Mouse (Mus musculus) CH12.LX (cell line): ENCODE results near the gene Wbp1l. TPM values are rescaled to one million over a fixed set of nuclear protein-coding genes. Genes with fewer than 3 reads are reported as not detected.

Source experiments
- DNase-seq: peaks from one replicate; pipeline ENCODE4 v3.0.0-alpha.2; 2013; ENCODE audit errors: extremely low read depth
- H3K27ac ChIP-seq: 2 replicates; pipeline ENCODE4 v1.5.1; 2012; ENCODE audit warnings: low read depth, mild to moderate bottlenecking, control low read depth, moderate library complexity; ENCODE audit not compliant: insufficient read depth
- H3K27me3 ChIP-seq: replicated peaks from 2 replicates; pipeline ENCODE3; 2012; ENCODE audit warnings: inconsistent platforms
- H3K36me3 ChIP-seq, 2 experiments: replicated peaks in 1 of 2; 2 replicates each; pipeline versions ENCODE3 to v1.6.1; 2012; ENCODE audit warnings: inconsistent platforms in 1 of 2, low read length in 1 of 2, mild to moderate bottlenecking in 1 of 2, mixed read lengths in 1 of 2, moderate library complexity in 1 of 2; ENCODE audit not compliant: control insufficient read depth in 1 of 2, insufficient read depth in 1 of 2
- H3K4me1 ChIP-seq, 2 experiments: 2 replicates each; pipeline ENCODE4 v1.6.1; 2012; ENCODE audit warnings: inconsistent platforms in 1 of 2, moderate library complexity in 1 of 2; ENCODE audit not compliant: insufficient read depth in 2 of 2, control insufficient read depth in 1 of 2
- H3K4me2 ChIP-seq: 2 replicates; pipeline ENCODE4 v1.6.1; 2012; ENCODE audit warnings: low read depth, mild to moderate bottlenecking, control low read depth; ENCODE audit not compliant: poor library complexity, insufficient read depth, severe bottlenecking
- H3K4me3 ChIP-seq, 3 experiments: fragments of 150-350 bp in 1 of 3; sonication (generic) in 1 of 3; replicated peaks in 1 of 3; 2 replicates each; pipeline versions ENCODE3 to v1.5.1; 2011 to 2012; ENCODE audit warnings: low read depth in 2 of 3, low read length in 2 of 3, mild to moderate bottlenecking in 2 of 3, moderate library complexity in 2 of 3, control low read depth in 1 of 3, improper control_type of control experiment in 1 of 3, inconsistent platforms in 1 of 3, mixed read lengths in 1 of 3; ENCODE audit not compliant: poor library complexity in 1 of 3
- H3K79me2 ChIP-seq: replicated peaks from 2 replicates; pipeline ENCODE4 v1.6.1; 2012; ENCODE audit warnings: mild to moderate bottlenecking, moderate library complexity; ENCODE audit not compliant: control insufficient read depth, poor library complexity, insufficient read depth, severe bottlenecking; ENCODE audit errors: extremely low read depth
- H3K9ac ChIP-seq: 2 replicates; pipeline ENCODE4 v1.6.1; 2012; ENCODE audit warnings: low read depth, mild to moderate bottlenecking, control low read depth, moderate library complexity; ENCODE audit not compliant: insufficient read depth
- H3K9me3 ChIP-seq: replicated peaks from 2 replicates; pipeline ENCODE3; 2012; ENCODE audit warnings: low read length, inconsistent platforms, mixed read lengths
- BHLHE40 ChIP-seq: IDR thresholded peaks from 2 replicates; pipeline ENCODE4 v1.6.1; 2011; ENCODE audit warnings: mild to moderate bottlenecking, low read depth, low read length, improper control_type of control experiment
- CHD1 ChIP-seq: IDR thresholded peaks from 2 replicates; pipeline ENCODE4 v1.6.1; 2012; ENCODE audit warnings: low read depth, low read length, improper control_type of control experiment, inconsistent platforms
- CHD2 ChIP-seq: IDR thresholded peaks from 2 replicates; pipeline ENCODE4 v1.6.1; 2011; ENCODE audit warnings: low read length, improper control_type of control experiment
- CTCF ChIP-seq, 2 experiments: IDR thresholded peaks in 1 of 2; conservative IDR thresholded peaks in 1 of 2; 2 replicates each; pipeline ENCODE4 v1.5.1; 2011 to 2012; ENCODE audit warnings: low read depth in 2 of 2, low read length in 2 of 2, improper control_type of control experiment in 1 of 2, inconsistent platforms in 1 of 2, mild to moderate bottlenecking in 1 of 2, moderate library complexity in 1 of 2
- E2F4 ChIP-seq: IDR thresholded peaks from 2 replicates; pipeline ENCODE4 v1.6.1; 2011; ENCODE audit warnings: low read depth, low read length, improper control_type of control experiment; ENCODE audit not compliant: insufficient replicate concordance
- ELF1 ChIP-seq: IDR thresholded peaks from 2 replicates; pipeline ENCODE4 v1.6.1; 2014; ENCODE audit warnings: low read depth, mild to moderate bottlenecking, inconsistent platforms, low read length, improper control_type of control experiment
- EP300 ChIP-seq: IDR thresholded peaks from 2 replicates; pipeline ENCODE4 v1.6.1; 2011; ENCODE audit warnings: low read length, improper control_type of control experiment
- ETS1 ChIP-seq: conservative IDR thresholded peaks from 2 replicates; pipeline ENCODE4 v1.6.1; 2012; ENCODE audit warnings: low read depth, mild to moderate bottlenecking, inconsistent platforms, low read length, improper control_type of control experiment, moderate library complexity
- GABPA ChIP-seq: IDR thresholded peaks from 2 replicates; pipeline ENCODE4 v1.6.1; 2012; ENCODE audit warnings: low read depth, low read length, improper control_type of control experiment, inconsistent platforms; ENCODE audit not compliant: insufficient replicate concordance
- HCFC1 ChIP-seq: IDR thresholded peaks from 2 replicates; pipeline ENCODE4 v1.6.1; 2012; ENCODE audit warnings: low read depth, mild to moderate bottlenecking, inconsistent platforms, low read length, improper control_type of control experiment
- IRF4 ChIP-seq: IDR thresholded peaks from 2 replicates; pipeline ENCODE4 v1.6.1; 2014; ENCODE audit warnings: low read depth, mild to moderate bottlenecking, inconsistent platforms, low read length, improper control_type of control experiment
- JUN ChIP-seq: IDR thresholded peaks from 2 replicates; pipeline ENCODE4 v1.6.1; 2011; ENCODE audit warnings: low read depth, mild to moderate bottlenecking, low read length, improper control_type of control experiment, moderate library complexity; ENCODE audit not compliant: insufficient read depth
- KAT2A ChIP-seq: IDR thresholded peaks from 2 replicates; pipeline ENCODE4 v1.6.1; 2012; ENCODE audit warnings: low read length, improper control_type of control experiment, inconsistent platforms; ENCODE audit not compliant: insufficient replicate concordance
- MAFK ChIP-seq: IDR thresholded peaks from 2 replicates; pipeline ENCODE4 v1.6.1; 2011; ENCODE audit warnings: low read length, improper control_type of control experiment; ENCODE audit not compliant: insufficient replicate concordance
- MEF2A ChIP-seq: IDR thresholded peaks from 2 replicates; pipeline ENCODE4 v1.6.1; 2014; ENCODE audit warnings: low read depth, mild to moderate bottlenecking, inconsistent platforms, low read length, improper control_type of control experiment, borderline replicate concordance
- MXI1 ChIP-seq: IDR thresholded peaks from 2 replicates; pipeline ENCODE4 v1.6.1; 2011; ENCODE audit warnings: mild to moderate bottlenecking, low read depth, low read length, improper control_type of control experiment
- MYC ChIP-seq: IDR thresholded peaks from 2 replicates; pipeline ENCODE4 v1.6.1; 2011; ENCODE audit warnings: low read depth, mild to moderate bottlenecking, improper control_type of control experiment, low read length
- NELFE ChIP-seq: IDR thresholded peaks from 2 replicates; pipeline ENCODE4 v1.6.1; 2011; ENCODE audit warnings: low read depth, low read length, improper control_type of control experiment
- NRF1 ChIP-seq: IDR thresholded peaks from 2 replicates; pipeline ENCODE4 v1.6.1; 2014; ENCODE audit warnings: low read depth, mild to moderate bottlenecking, inconsistent platforms, low read length, improper control_type of control experiment, moderate library complexity
- PAX5 ChIP-seq: IDR thresholded peaks from 2 replicates; pipeline ENCODE4 v1.6.1; 2012; ENCODE audit warnings: low read length, inconsistent platforms, mixed read lengths
- POLR2A ChIP-seq: IDR thresholded peaks from 2 replicates; pipeline ENCODE4 v1.6.1; 2011; ENCODE audit warnings: low read depth, mild to moderate bottlenecking, improper control_type of control experiment, low read length
- POLR2AphosphoS2 ChIP-seq: IDR thresholded peaks from 2 replicates; pipeline ENCODE4 v1.6.1; 2011; ENCODE audit warnings: low read depth, low read length, improper control_type of control experiment
- RAD21 ChIP-seq: IDR thresholded peaks from 2 replicates; pipeline ENCODE4 v1.6.1; 2011; ENCODE audit warnings: low read depth, mild to moderate bottlenecking, low read length, improper control_type of control experiment, moderate library complexity
- RCOR1 ChIP-seq: conservative IDR thresholded peaks from 2 replicates; pipeline ENCODE4 v1.6.1; 2012; ENCODE audit warnings: low read depth, mild to moderate bottlenecking, inconsistent platforms, low read length, improper control_type of control experiment
- SMC3 ChIP-seq: IDR thresholded peaks from 2 replicates; pipeline ENCODE4 v1.6.1; 2011; ENCODE audit warnings: low read depth, low read length, improper control_type of control experiment
- TBP ChIP-seq: conservative IDR thresholded peaks from 2 replicates; pipeline ENCODE4 v1.6.1; 2011; ENCODE audit warnings: low read depth, low read length, improper control_type of control experiment
- TCF12 ChIP-seq: IDR thresholded peaks from 2 replicates; pipeline ENCODE4 v1.6.1; 2014; ENCODE audit warnings: low read depth, mild to moderate bottlenecking, inconsistent platforms, low read length, improper control_type of control experiment
- UBTF ChIP-seq: IDR thresholded peaks from 2 replicates; pipeline ENCODE4 v1.6.1; 2012; ENCODE audit warnings: low read depth, mild to moderate bottlenecking, inconsistent platforms, low read length, improper control_type of control experiment, moderate library complexity
- USF1 ChIP-seq: IDR thresholded peaks from 2 replicates; pipeline ENCODE4 v1.6.1; 2014; ENCODE audit warnings: low read depth, mild to moderate bottlenecking, inconsistent platforms, low read length, improper control_type of control experiment
- USF2 ChIP-seq: conservative IDR thresholded peaks from 2 replicates; pipeline ENCODE4 v1.6.1; 2011; ENCODE audit warnings: low read depth, low read length, improper control_type of control experiment
- ZKSCAN1 ChIP-seq: IDR thresholded peaks from 2 replicates; pipeline ENCODE4 v1.6.1; 2012; ENCODE audit warnings: low read depth, inconsistent platforms, low read length, improper control_type of control experiment, borderline replicate concordance
- ZMIZ1 ChIP-seq: IDR thresholded peaks from 2 replicates; pipeline ENCODE4 v1.6.1; 2012; ENCODE audit warnings: low read depth, mild to moderate bottlenecking, inconsistent platforms, low read length, improper control_type of control experiment
- ZNF384 ChIP-seq: IDR thresholded peaks from 2 replicates; pipeline ENCODE4 v1.6.1; 2012; ENCODE audit warnings: low read depth, low read length, improper control_type of control experiment, inconsistent platforms
- dilution Hi-C: fragments of 300-500 bp; cut with MboI; formaldehyde crosslinking; loops from 2 replicates; pipeline ENCODE4 v1.14.3; 2020; ENCODE audit warnings: low sequenced_read_pairs; ENCODE audit not compliant: extremely low pct_unique_long_range_greater_than_20kb, extremely low pct_ligation_motif_present
- in situ Hi-C: fragments of 300-500 bp; cut with MboI; formaldehyde crosslinking; loops from 3 replicates; pipeline ENCODE4 v1.14.3; 2019; ENCODE audit warnings: low sequenced_read_pairs, low pct_ligation_motif_present, low pct_unique_long_range_greater_than_20kb, mixed read lengths
- polyA plus RNA-seq: library from polyadenylated mRNA; unstranded; fragments of >175 nt; gene quantifications from 2 replicates; pipeline ENCODE4 v1.2.1, GENCODE M21; 2012; ENCODE audit warnings: low read depth; ENCODE audit not compliant: insufficient read length
- total RNA-seq, 2 experiments: library from RNA; depleted of rRNA; stranded (reverse); fragments of 300-350 nt in 1 of 2; fragments of >200 nt in 1 of 2; gene quantifications; 2 replicates each; pipeline ENCODE4 v1.2.3; 2012 to 2014

Gene Wbp1l
- total and polyA plus RNA-seq, 3 experiments, result 11.6 to 23.5 (median 17.4) TPM

DNA sequence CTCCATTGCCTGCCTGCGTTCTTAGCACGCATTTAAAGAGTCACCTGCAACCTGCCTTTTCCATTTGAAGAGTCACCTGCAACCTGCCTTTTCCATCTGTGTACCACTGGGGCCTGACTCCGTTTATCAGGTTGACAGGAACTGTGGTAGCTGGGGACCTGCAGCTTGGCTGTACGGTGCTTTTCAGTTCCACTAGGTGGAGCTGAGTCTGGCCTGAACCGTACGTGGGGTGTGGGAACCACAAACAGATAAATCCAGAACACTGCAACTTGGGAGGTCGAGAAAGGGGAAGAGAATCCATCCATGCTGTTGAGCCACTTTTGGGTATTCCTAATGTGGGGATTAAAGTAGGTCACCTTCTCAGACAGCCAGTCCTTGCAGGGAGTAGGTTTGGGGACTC, 8.5 kb downstream of the Wbp1l start:
- H3K4me1 ChIP-seq, result peaks cover 27 to 51% of the 10 kb centered on the region in 2 experiments
- H3K9ac ChIP-seq, result no peak overlapping the region
- H3K36me3 ChIP-seq, result peaks cover 18 to 80% of the 10 kb centered on the region in 2 experiments
- in situ Hi-C loops, result no loop called here
- no peaks in the 10 kb centered on the region for H3K27me3 ChIP-seq
- peaks cover 29% of the 10 kb centered on the region for H3K79me2 ChIP-seq
- TF ChIP-seq ETS1 (no peak), CHD1 (no peak), E2F4 (no peak), MYC (no peak), EP300 (no peak), MXI1 (no peak), MAFK (no peak), POLR2A (no peak), ZMIZ1 (no peak), ZKSCAN1 (no peak), BHLHE40 (no peak), HCFC1 (no peak), PAX5 (no peak), NRF1 (no peak), GABPA (no peak), TCF12 (no peak), MEF2A (no peak), JUN (no peak), ZNF384 (no peak), USF2 (no peak), USF1 (no peak), RAD21 (peak; percentile 16), CTCF (conservative IDR thresholded peaks at IDR 0.05 in 1 of 2, IDR thresholded peaks at IDR 0.05 in 1 of 2; ENCODE audit: low read depth in 2 of 2, low read length in 2 of 2) (peak; percentile 13 to 65; a peak in 3 of 4 replicates), CHD2 (no peak), UBTF (no peak), POLR2AphosphoS2 (no peak), NELFE (no peak), KAT2A (no peak), RCOR1 (no peak), IRF4 (peak; percentile 8; the same call in 1 of the 2 replicates), SMC3 (peak; percentile 36; the same call in 1 of the 2 replicates), TBP (no peak), ELF1 (no peak)
- peak; percentile 53 for DNase-seq
- H3K27ac ChIP-seq, result peak overlapping the region; percentile 27; the same call in 1 of the 2 replicates
- dilution Hi-C loops, result no loop called here
- H3K4me3 ChIP-seq, result no peak overlapping the region
- peak overlapping the region; percentile 60 for H3K4me2 ChIP-seq
- no peaks in the 10 kb centered on the region for H3K9me3 ChIP-seq
